Mouse (Mus musculus) myocyte (in vitro differentiated cells): Measurements from ENCODE around the gene Itpr2.

Experiments used
- CEBPB ChIP-seq: IDR thresholded peaks from 2 replicates; pipeline ENCODE4 v1.6.1; 2011; ENCODE audit warnings: mild to moderate bottlenecking, moderate library complexity; ENCODE audit not compliant: poor library complexity, insufficient read depth, severe bottlenecking
- E2F4 ChIP-seq: IDR thresholded peaks from one replicate; pipeline ENCODE4 v1.6.1; 2011; ENCODE audit warnings: mild to moderate bottlenecking, control low read depth, moderate library complexity; ENCODE audit not compliant: insufficient read depth
- MAX ChIP-seq: IDR thresholded peaks from one replicate; pipeline ENCODE4 v1.6.1; 2011; ENCODE audit warnings: low read depth, mild to moderate bottlenecking, control low read depth
- POLR2A ChIP-seq: IDR thresholded peaks from one replicate; pipeline ENCODE4 v1.6.1; 2011; ENCODE audit warnings: low read depth, mild to moderate bottlenecking, control low read depth, moderate library complexity; ENCODE audit not compliant: insufficient read length
- POLR2AphosphoS2 ChIP-seq: IDR thresholded peaks from one replicate; pipeline ENCODE4 v1.6.1; 2011; ENCODE audit warnings: low read depth, control low read depth; ENCODE audit not compliant: insufficient read length
- TCF12 ChIP-seq: IDR thresholded peaks from one replicate; pipeline ENCODE4 v1.6.1; 2011; ENCODE audit warnings: mild to moderate bottlenecking, control low read depth; ENCODE audit not compliant: poor library complexity, insufficient read depth, severe bottlenecking
- USF1 ChIP-seq: IDR thresholded peaks from one replicate; pipeline ENCODE4 v1.6.1; 2011; ENCODE audit warnings: low read depth, mild to moderate bottlenecking, control low read depth, moderate library complexity

GRCm38 (mm10) chr6:146248341-146248740 is 253.7 kb downstream of the Itpr2 start:
- TF ChIP-seq CEBPB, result no peak
- no peak for TF ChIP-seq POLR2A
- TF ChIP-seq E2F4, result no peak
- TF ChIP-seq TCF12, result no peak
- TF ChIP-seq USF1, result no peak
- no peak for TF ChIP-seq POLR2AphosphoS2
- no peak for TF ChIP-seq MAX
